Mouse (Mus musculus) c-Kit-positive CD71-positive TER-119-positive erythroid progenitor cells, embryonic 14.5 days (primary cell): ENCODE results near the gene Oard1.

ENCODE experiments used
- DNase-seq: peaks from one replicate; pipeline ENCODE4 v3.0.0-alpha.2; 2013; ENCODE audit warnings: low spot score

Gene Oard1

GRCm38 (mm10) chr17:48408526-48409291 is 1.1 kb upstream of the Oard1 start:
- DNase-seq, result peak; percentile 73

- DNase-seq, result no peak
Observed at GRCm38 (mm10) chr17:48410299-48410785, 528 bp downstream of the Oard1 start.

- DNase-seq, result no peak
Observed at GRCm38 (mm10) chr17:48411241-48411640, 1.4 kb downstream of the Oard1 start.

GRCm38 (mm10) chr17:48416011-48416410 is 6.2 kb downstream of the Oard1 start:
- no peak for DNase-seq

GRCm38 (mm10) chr17:48416425-48417195 is 6.8 kb downstream of the Oard1 start:
- peak; percentile 42 for DNase-seq

- no peak for DNase-seq
Observed at GRCm38 (mm10) chr17:48417521-48417920, 7.7 kb downstream of the Oard1 start.

GRCm38 (mm10) chr17:48418174-48418573 is 8.4 kb downstream of the Oard1 start:
- no peak for DNase-seq

- DNase-seq, result no peak
Observed at GRCm38 (mm10) chr17:48418781-48419180, 9.0 kb downstream of the Oard1 start.

GRCm38 (mm10) chr17:48419571-48419970 is 9.8 kb downstream of the Oard1 start:
- DNase-seq, result no peak

GRCm38 (mm10) chr17:48424237-48424636 is 14.4 kb downstream of the Oard1 start:
- DNase-seq, result no peak

- DNase-seq, result no peak
Observed at GRCm38 (mm10) chr17:48425823-48426612, 16.2 kb downstream of the Oard1 start.

- no peak for DNase-seq
Observed at GRCm38 (mm10) chr17:48426991-48427750, 17.4 kb downstream of the Oard1 start.

- DNase-seq, result no peak
Observed at GRCm38 (mm10) chr17:48427852-48428530, 18.2 kb downstream of the Oard1 start.

- no peak for DNase-seq
Observed at GRCm38 (mm10) chr17:48430394-48430793, 20.6 kb downstream of the Oard1 start.

- no peak for DNase-seq
Observed at GRCm38 (mm10) chr17:48431054-48431453, 21.2 kb downstream of the Oard1 start.

GRCm38 (mm10) chr17:48432158-48432980 is 22.6 kb downstream of the Oard1 start, which contains the start of gene Apobec2:
TSS of gene Apobec2 (minus strand) at chr17:48432930.
- DNase-seq, result no peak

GRCm38 (mm10) chr17:48433006-48433655 is 23.3 kb downstream of the Oard1 start:
- DNase-seq, result no peak

- DNase-seq, result no peak
Observed at GRCm38 (mm10) chr17:48433689-48434330, 24.0 kb downstream of the Oard1 start.

GRCm38 (mm10) chr17:48434479-48434878 is 24.7 kb downstream of the Oard1 start:
- no peak for DNase-seq
